Mouse (Mus musculus): ENCODE measurements around the gene Abt1.

The Abt1 gene

GRCm38 (mm10) chr13:23423286-23424051, at the start of gene Abt1:
Gene Abt1, minus strand, starts transcription at chr13:23423866.
- DNase-seq, result peak; percentile 96

GRCm38 (mm10) chr13:23466911-23467310, 43.2 kb upstream of the Abt1 start:
- DNase-seq, result peak; percentile 35

- DNase-seq, result no peak
Measured at GRCm38 (mm10) chr13:23466306-23466705, 42.6 kb upstream of the Abt1 start.

GRCm38 (mm10) chr13:23465600-23466109, 42.0 kb upstream of the Abt1 start, which contains the start of gene Btn1a1:
Gene Btn1a1, minus strand, starts transcription at chr13:23465901.
- no peak for DNase-seq

- no peak for DNase-seq
Measured at GRCm38 (mm10) chr13:23464841-23465366, 41.2 kb upstream of the Abt1 start.

GRCm38 (mm10) chr13:23464224-23464637, 40.6 kb upstream of the Abt1 start:
- peak; percentile 16 for DNase-seq

- DNase-seq, result peak; percentile 70
Measured at GRCm38 (mm10) chr13:23463381-23464223, 39.9 kb upstream of the Abt1 start.

- DNase-seq, result no peak
Measured at GRCm38 (mm10) chr13:23462669-23463068, 39.0 kb upstream of the Abt1 start.

GRCm38 (mm10) chr13:23462063-23462462, 38.4 kb upstream of the Abt1 start:
- no peak for DNase-seq

- no peak for DNase-seq
Measured at GRCm38 (mm10) chr13:23459264-23459846, 35.7 kb upstream of the Abt1 start.

GRCm38 (mm10) chr13:23453926-23454325, 30.3 kb upstream of the Abt1 start:
- peak; percentile 9 for DNase-seq

- DNase-seq, result peak; percentile 53
Measured at GRCm38 (mm10) chr13:23453362-23453862, 29.7 kb upstream of the Abt1 start.

- DNase-seq, result peak; percentile 72
Measured at GRCm38 (mm10) chr13:23450398-23450797, 26.7 kb upstream of the Abt1 start.

- DNase-seq, result peak; percentile 47
Measured at GRCm38 (mm10) chr13:23449235-23450095, 25.8 kb upstream of the Abt1 start.

- DNase-seq, result no peak
Measured at GRCm38 (mm10) chr13:23448758-23449157, 25.1 kb upstream of the Abt1 start.

GRCm38 (mm10) chr13:23446498-23446952, 22.9 kb upstream of the Abt1 start:
- DNase-seq, result peak; percentile 73

- DNase-seq, result peak; percentile 85
Measured at GRCm38 (mm10) chr13:23445561-23446320, 22.1 kb upstream of the Abt1 start.

- no peak for DNase-seq
Measured at GRCm38 (mm10) chr13:23445156-23445555, 21.5 kb upstream of the Abt1 start.

- no peak for DNase-seq
Measured at GRCm38 (mm10) chr13:23444451-23444850, 20.8 kb upstream of the Abt1 start.

- DNase-seq, result no peak
Measured at GRCm38 (mm10) chr13:23439901-23440300, 16.2 kb upstream of the Abt1 start.

- DNase-seq, result peak; percentile 48
Measured at GRCm38 (mm10) chr13:23438521-23438920, 14.9 kb upstream of the Abt1 start.
